Mouse (Mus musculus): ENCODE measurements at regions not wholly inside any gene's neighbourhood (a gene's known extent, or its start where the extent isn't known, plus 50 kb on each side); places are given as distances from the start of the nearest gene placed in this dataset.

- no peak overlapping the region for H3K4me3 ChIP-seq (ENCODE audit: insufficient read depth, low read length)
- no peak overlapping the region for H3K27ac ChIP-seq (ENCODE audit: insufficient read depth, low read length)
- no peaks in the 10 kb centered on the region for H3K4me1 ChIP-seq (ENCODE audit: control insufficient read depth, insufficient read depth, low read length)
- no peak for TF ChIP-seq POLR2A (IDR thresholded peaks at IDR 0.05; ENCODE audit: low read depth, low read length)
- no peak for TF ChIP-seq CTCF (IDR thresholded peaks at IDR 0.05; ENCODE audit: borderline replicate concordance, insufficient read depth, low read length)
Measured at GRCm38 (mm10) chr10:46255575-46255974, 677.9 kb downstream of the Hace1 start.

DNA sequence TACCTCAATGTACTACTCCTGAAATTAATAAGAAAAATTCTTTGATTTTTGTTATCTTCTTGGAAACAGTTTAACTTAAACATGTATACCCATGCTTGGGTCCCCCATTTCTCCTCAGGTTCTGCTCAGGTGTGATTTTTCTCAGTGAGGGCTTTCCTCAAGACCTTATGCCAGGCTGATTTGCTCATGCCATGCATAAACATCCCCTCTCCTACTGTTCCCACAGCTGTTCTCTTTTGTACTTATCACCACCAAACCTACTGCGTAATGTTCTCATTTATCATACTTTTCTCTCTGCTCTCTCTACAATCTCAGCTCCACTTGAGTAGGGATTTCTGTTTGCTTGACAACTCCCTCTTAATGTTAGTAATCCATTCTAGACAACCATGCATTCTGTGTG is 692.1 kb downstream of the Hace1 start:
- Histone ChIP-seq H3K4me3 (ENCODE audit: insufficient read depth, low read length) (no peak overlapping the region), H3K27ac (ENCODE audit: insufficient read depth, low read length) (no peak overlapping the region), H3K4me1 (ENCODE audit: control insufficient read depth, insufficient read depth, low read length) (no peaks in the 10 kb centered on the region)
- TF ChIP-seq POLR2A (IDR thresholded peaks at IDR 0.05; ENCODE audit: low read depth, low read length) = no peak
- no peak for TF ChIP-seq CTCF (IDR thresholded peaks at IDR 0.05; ENCODE audit: borderline replicate concordance, insufficient read depth, low read length)

GRCm38 (mm10) chr10:46273846-46274245 is 696.2 kb downstream of the Hace1 start:
- TF ChIP-seq CTCF (IDR thresholded peaks at IDR 0.05; ENCODE audit: borderline replicate concordance, insufficient read depth, low read length) (no peak), POLR2A (IDR thresholded peaks at IDR 0.05; ENCODE audit: low read depth, low read length) (no peak)
- Histone ChIP-seq H3K4me1 (ENCODE audit: control insufficient read depth, insufficient read depth, low read length) (no peaks in the 10 kb centered on the region), H3K4me3 (ENCODE audit: insufficient read depth, low read length) (no peak overlapping the region), H3K27ac (ENCODE audit: insufficient read depth, low read length) (no peak overlapping the region)

DNA sequence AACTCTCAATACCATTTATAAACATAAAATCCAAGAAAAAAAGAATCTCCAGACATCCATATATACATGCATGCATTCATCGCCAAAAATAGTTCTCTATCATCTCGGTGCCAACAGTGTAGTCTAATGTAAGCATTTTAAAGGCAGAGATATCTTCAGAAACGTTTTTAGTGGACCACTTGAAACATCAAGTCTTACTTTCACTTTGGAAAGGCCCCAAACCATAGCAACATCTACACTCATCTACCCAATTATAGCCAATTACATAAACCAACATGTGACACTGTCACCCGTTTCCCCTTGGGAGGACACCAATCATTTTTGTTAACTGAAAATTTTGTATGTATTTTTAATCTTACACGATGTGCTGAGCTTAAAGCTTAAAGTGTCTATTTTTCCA is 716.7 kb downstream of the Hace1 start:
- no peak overlapping the region for H3K4me3 ChIP-seq (ENCODE audit: insufficient read depth, low read length)
- no peak for TF ChIP-seq POLR2A (IDR thresholded peaks at IDR 0.05; ENCODE audit: low read depth, low read length)
- no peak for TF ChIP-seq CTCF (IDR thresholded peaks at IDR 0.05; ENCODE audit: borderline replicate concordance, insufficient read depth, low read length)
- H3K4me1 ChIP-seq (ENCODE audit: control insufficient read depth, insufficient read depth, low read length) = no peaks in the 10 kb centered on the region; the same call in 1 of the 2 replicates
- no peak overlapping the region for H3K27ac ChIP-seq (ENCODE audit: insufficient read depth, low read length)

GRCm38 (mm10) chr10:46298352-46298751 is 720.7 kb downstream of the Hace1 start:
- Histone ChIP-seq H3K4me3 (ENCODE audit: insufficient read depth, low read length) (no peak overlapping the region), H3K27ac (ENCODE audit: insufficient read depth, low read length) (no peak overlapping the region), H3K4me1 (ENCODE audit: control insufficient read depth, insufficient read depth, low read length) (no peaks in the 10 kb centered on the region; the same call in 1 of the 2 replicates)
- TF ChIP-seq POLR2A (IDR thresholded peaks at IDR 0.05; ENCODE audit: low read depth, low read length) (no peak), CTCF (IDR thresholded peaks at IDR 0.05; ENCODE audit: borderline replicate concordance, insufficient read depth, low read length) (no peak)

- Histone ChIP-seq H3K4me1 (ENCODE audit: control insufficient read depth, insufficient read depth, low read length) (no peaks in the 10 kb centered on the region; the same call in 1 of the 2 replicates), H3K27ac (ENCODE audit: insufficient read depth, low read length) (no peak overlapping the region), H3K4me3 (ENCODE audit: insufficient read depth, low read length) (no peak overlapping the region)
- TF ChIP-seq POLR2A (IDR thresholded peaks at IDR 0.05; ENCODE audit: low read depth, low read length) (no peak), CTCF (IDR thresholded peaks at IDR 0.05; ENCODE audit: borderline replicate concordance, insufficient read depth, low read length) (no peak)
Measured at GRCm38 (mm10) chr10:46299521-46299920, 721.9 kb downstream of the Hace1 start.

DNA sequence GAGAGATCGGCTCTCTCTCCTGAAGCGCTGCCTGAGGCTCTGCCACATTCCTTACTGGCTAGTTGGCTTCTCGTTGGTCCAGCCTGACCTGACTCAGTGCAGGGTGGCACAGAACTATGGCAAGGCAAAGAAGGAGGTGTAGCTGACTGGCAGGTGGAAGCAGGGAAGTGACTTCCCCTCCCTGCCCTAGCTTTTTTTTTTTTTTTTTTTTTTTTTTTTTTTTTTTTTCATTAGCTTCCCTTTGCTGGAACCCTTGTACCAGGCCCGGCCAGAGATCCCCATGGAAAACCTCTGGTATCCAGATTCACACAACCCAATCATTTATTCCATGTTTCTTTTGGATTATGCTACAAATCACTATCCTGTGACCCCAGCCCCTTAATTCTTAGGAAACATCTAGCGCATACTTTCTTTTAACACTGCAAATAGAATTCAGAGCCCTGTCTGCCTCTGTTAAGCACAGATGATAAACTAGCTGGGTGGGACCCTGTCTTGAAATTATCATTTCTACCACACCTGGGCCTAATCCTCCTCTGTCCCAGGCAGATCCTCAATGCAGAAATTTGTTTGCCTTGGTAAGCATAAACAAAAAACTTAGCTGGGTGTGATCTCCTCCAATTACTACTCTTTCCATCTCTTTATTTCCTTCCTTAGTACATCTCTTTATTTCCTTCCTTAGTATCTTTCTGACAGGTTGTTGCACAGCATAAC is 742.9 kb downstream of the Hace1 start:
- no peak overlapping the region for H3K4me3 ChIP-seq (ENCODE audit: insufficient read depth, low read length)
- no peaks in the 10 kb centered on the region for H3K4me1 ChIP-seq (ENCODE audit: control insufficient read depth, insufficient read depth, low read length)
- TF ChIP-seq CTCF (IDR thresholded peaks at IDR 0.05; ENCODE audit: borderline replicate concordance, insufficient read depth, low read length) = no peak
- no peak for TF ChIP-seq POLR2A (IDR thresholded peaks at IDR 0.05; ENCODE audit: low read depth, low read length)
- no peak overlapping the region for H3K27ac ChIP-seq (ENCODE audit: insufficient read depth, low read length)

- TF ChIP-seq POLR2A (IDR thresholded peaks at IDR 0.05; ENCODE audit: low read depth, low read length) = no peak
- no peak for TF ChIP-seq CTCF (IDR thresholded peaks at IDR 0.05; ENCODE audit: borderline replicate concordance, insufficient read depth, low read length)
- Histone ChIP-seq H3K4me3 (ENCODE audit: insufficient read depth, low read length) (no peak overlapping the region), H3K27ac (ENCODE audit: insufficient read depth, low read length) (no peak overlapping the region), H3K4me1 (ENCODE audit: control insufficient read depth, insufficient read depth, low read length) (no peaks in the 10 kb centered on the region)
Measured at GRCm38 (mm10) chr10:46321040-46321439, 743.4 kb downstream of the Hace1 start.

DNA sequence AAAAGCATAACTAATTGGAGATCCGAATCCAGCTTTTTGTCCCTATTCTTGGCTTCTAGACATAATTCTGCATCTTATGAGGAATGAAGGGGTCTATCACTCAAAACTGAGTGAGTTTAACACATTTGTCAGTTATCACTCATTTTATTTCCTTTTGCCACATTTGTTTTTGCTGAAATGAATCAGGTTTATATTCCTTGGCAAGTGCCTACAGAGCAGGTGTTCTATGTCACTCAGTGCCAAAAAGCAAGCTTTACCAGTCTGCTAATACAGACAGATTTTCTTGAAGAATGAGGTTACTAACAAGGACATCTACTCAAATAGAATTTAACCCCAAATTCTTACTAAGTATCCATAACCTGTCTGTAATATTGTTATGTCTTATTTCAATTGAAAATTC is 751.4 kb downstream of the Hace1 start:
- no peak overlapping the region for H3K4me3 ChIP-seq (ENCODE audit: insufficient read depth, low read length)
- H3K4me1 ChIP-seq (ENCODE audit: control insufficient read depth, insufficient read depth, low read length) = no peaks in the 10 kb centered on the region
- TF ChIP-seq CTCF (IDR thresholded peaks at IDR 0.05; ENCODE audit: borderline replicate concordance, insufficient read depth, low read length) = no peak
- TF ChIP-seq POLR2A (IDR thresholded peaks at IDR 0.05; ENCODE audit: low read depth, low read length) = no peak
- H3K27ac ChIP-seq (ENCODE audit: insufficient read depth, low read length) = no peak overlapping the region

DNA sequence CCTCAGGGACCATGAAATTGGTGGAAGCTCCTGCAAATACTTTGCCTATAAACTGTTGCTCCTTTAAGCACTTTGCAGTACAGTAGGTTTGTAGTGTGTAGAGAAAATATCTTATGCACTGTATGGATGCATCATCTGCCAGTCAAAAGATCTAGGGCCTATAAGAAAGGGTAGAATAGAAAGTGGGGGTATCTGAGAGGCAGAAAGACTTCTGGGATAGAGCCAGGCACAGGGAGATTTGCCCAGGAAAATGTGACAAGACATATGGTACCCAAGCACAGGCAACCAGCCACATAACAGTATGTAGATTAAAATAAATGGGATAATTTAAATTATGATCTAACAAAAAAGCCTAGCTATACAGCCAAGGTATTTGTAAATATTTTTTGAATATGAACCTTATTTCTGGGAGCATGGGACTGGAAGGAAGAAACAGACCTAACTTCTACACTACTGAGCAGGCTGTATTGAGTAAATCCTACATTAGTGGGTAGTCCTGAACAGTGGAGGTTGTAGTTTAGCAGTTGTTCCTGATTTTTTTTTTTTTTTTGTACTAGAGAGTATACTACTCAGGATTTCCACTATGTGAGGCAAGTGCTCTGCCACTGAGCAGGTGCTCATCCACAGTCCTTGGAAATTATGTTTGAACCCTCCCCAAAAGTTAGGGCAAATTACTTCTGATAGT is 754.1 kb downstream of the Hace1 start:
- TF ChIP-seq POLR2A (IDR thresholded peaks at IDR 0.05; ENCODE audit: low read depth, low read length) = no peak
- no peak for TF ChIP-seq CTCF (IDR thresholded peaks at IDR 0.05; ENCODE audit: borderline replicate concordance, insufficient read depth, low read length)
- H3K4me1 ChIP-seq (ENCODE audit: control insufficient read depth, insufficient read depth, low read length) = no peaks in the 10 kb centered on the region
- no peak overlapping the region for H3K4me3 ChIP-seq (ENCODE audit: insufficient read depth, low read length)

More for the DNA sequence above, 754.1 kb downstream of the Hace1 start:
- H3K27ac ChIP-seq (ENCODE audit: insufficient read depth, low read length) = no peak overlapping the region
